Mouse (Mus musculus): ENCODE results near the gene Uhrf1. TPM values are rescaled to one million over a fixed set of nuclear protein-coding genes. Genes with fewer than 3 reads are reported as not detected.

The Uhrf1 gene
- polyA plus RNA-seq, 1 experiment = 30.4 TPM

GRCm38 (mm10) chr17:56283316-56283715 is 19.8 kb upstream of the Uhrf1 start:
- H3K36me3 ChIP-seq (ENCODE audit: control insufficient read depth) = peaks cover 66% of the 10 kb centered on the region
- H3K4me3 ChIP-seq (replicated peaks) = no peak overlapping the region
- H3K4me1 ChIP-seq (ENCODE audit: control insufficient read depth) = peaks cover 62% of the 10 kb centered on the region
- TF ChIP-seq TAL1 (IDR thresholded peaks at IDR 0.05; ENCODE audit: low read length) (no peak), GATA1 (IDR thresholded peaks at IDR 0.05; ENCODE audit: low read length) (no peak)
- no peaks in the 10 kb centered on the region for H3K9me3 ChIP-seq (ENCODE audit: control insufficient read depth, low read length)
- H3K27me3 ChIP-seq (ENCODE audit: control insufficient read depth) = no peaks in the 10 kb centered on the region

DNA sequence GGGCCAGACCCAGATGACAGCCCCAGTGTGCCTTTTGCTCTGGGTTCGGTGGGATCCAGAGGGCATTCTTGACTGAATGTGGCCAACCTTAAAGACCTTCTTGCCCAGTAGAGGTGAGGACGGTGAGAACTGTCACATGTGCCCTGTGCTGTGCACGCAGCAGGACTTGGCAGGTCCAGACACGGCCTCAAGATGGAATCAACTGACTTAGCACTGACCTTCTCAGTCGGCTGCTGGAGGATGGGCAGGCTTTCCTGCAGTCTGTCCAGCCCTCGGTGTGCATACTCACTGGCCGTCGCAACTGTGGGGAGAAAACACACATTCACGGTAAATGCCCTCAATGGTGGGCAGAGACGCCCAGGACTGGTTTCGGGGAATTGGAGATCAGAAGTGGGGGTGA is 17.1 kb upstream of the Uhrf1 start:
- H3K9me3 ChIP-seq (ENCODE audit: control insufficient read depth, low read length) = no peaks in the 10 kb centered on the region
- H3K27me3 ChIP-seq (ENCODE audit: control insufficient read depth) = no peaks in the 10 kb centered on the region
- H3K36me3 ChIP-seq (ENCODE audit: control insufficient read depth) = peaks cover 49% of the 10 kb centered on the region
- peaks cover 71% of the 10 kb centered on the region for H3K4me1 ChIP-seq (ENCODE audit: control insufficient read depth)
- H3K4me3 ChIP-seq (replicated peaks) = no peak overlapping the region
- TF ChIP-seq GATA1 (IDR thresholded peaks at IDR 0.05; ENCODE audit: low read length) (no peak), TAL1 (IDR thresholded peaks at IDR 0.05; ENCODE audit: low read length) (no peak)

- no peak for TF ChIP-seq TAL1 (IDR thresholded peaks at IDR 0.05; ENCODE audit: low read length)
- TF ChIP-seq GATA1 (IDR thresholded peaks at IDR 0.05; ENCODE audit: low read length) = no peak
- H3K27me3 ChIP-seq (ENCODE audit: control insufficient read depth) = no peaks in the 10 kb centered on the region
- peak overlapping the region; percentile 50 for H3K4me3 ChIP-seq (replicated peaks)
- peaks cover 80% of the 10 kb centered on the region for H3K4me1 ChIP-seq (ENCODE audit: control insufficient read depth)
- H3K9me3 ChIP-seq (ENCODE audit: control insufficient read depth, low read length) = no peaks in the 10 kb centered on the region
- H3K36me3 ChIP-seq (ENCODE audit: control insufficient read depth) = peaks cover 40% of the 10 kb centered on the region
Observed at GRCm38 (mm10) chr17:56287830-56288229, 15.3 kb upstream of the Uhrf1 start.

DNA sequence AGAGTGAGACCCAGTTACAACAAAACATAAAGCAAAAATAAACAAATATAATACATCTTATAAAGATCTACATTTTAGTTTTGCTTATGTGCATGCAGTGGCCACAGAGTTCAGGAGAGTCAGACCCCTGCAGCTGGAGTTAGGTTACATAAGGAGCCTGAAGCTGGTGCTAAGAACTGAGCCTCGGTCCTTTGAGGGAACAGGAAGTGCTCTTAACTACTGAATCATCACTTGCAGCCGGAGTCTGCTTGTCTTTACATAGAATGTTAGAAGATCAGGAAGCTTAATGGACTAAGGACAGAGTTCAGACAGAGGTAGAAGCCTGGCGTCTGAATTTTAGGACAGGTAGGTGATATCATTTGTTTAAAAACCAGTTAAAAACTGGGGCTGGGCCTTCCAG is 14.3 kb upstream of the Uhrf1 start:
- Histone ChIP-seq H3K4me1 (ENCODE audit: control insufficient read depth) (peaks cover 74% of the 10 kb centered on the region), H3K9me3 (ENCODE audit: control insufficient read depth, low read length) (no peaks in the 10 kb centered on the region), H3K4me3 (replicated peaks) (peak overlapping the region; percentile 66), H3K27me3 (ENCODE audit: control insufficient read depth) (no peaks in the 10 kb centered on the region), H3K36me3 (ENCODE audit: control insufficient read depth) (peaks cover 32% of the 10 kb centered on the region)
- TF ChIP-seq TAL1 (IDR thresholded peaks at IDR 0.05; ENCODE audit: low read length) = no peak
- TF ChIP-seq GATA1 (IDR thresholded peaks at IDR 0.05; ENCODE audit: low read length) = no peak

- peaks cover 25% of the 10 kb centered on the region for H3K36me3 ChIP-seq (ENCODE audit: control insufficient read depth)
- H3K4me3 ChIP-seq (replicated peaks) = peak overlapping the region; percentile 66
- H3K9me3 ChIP-seq (ENCODE audit: control insufficient read depth, low read length) = no peaks in the 10 kb centered on the region
- H3K4me1 ChIP-seq (ENCODE audit: control insufficient read depth) = peaks cover 74% of the 10 kb centered on the region
- no peak for TF ChIP-seq GATA1 (IDR thresholded peaks at IDR 0.05; ENCODE audit: low read length)
- TF ChIP-seq TAL1 (IDR thresholded peaks at IDR 0.05; ENCODE audit: low read length) = no peak
- H3K27me3 ChIP-seq (ENCODE audit: control insufficient read depth) = no peaks in the 10 kb centered on the region
Observed at GRCm38 (mm10) chr17:56289371-56290331, 13.5 kb upstream of the Uhrf1 start.

DNA sequence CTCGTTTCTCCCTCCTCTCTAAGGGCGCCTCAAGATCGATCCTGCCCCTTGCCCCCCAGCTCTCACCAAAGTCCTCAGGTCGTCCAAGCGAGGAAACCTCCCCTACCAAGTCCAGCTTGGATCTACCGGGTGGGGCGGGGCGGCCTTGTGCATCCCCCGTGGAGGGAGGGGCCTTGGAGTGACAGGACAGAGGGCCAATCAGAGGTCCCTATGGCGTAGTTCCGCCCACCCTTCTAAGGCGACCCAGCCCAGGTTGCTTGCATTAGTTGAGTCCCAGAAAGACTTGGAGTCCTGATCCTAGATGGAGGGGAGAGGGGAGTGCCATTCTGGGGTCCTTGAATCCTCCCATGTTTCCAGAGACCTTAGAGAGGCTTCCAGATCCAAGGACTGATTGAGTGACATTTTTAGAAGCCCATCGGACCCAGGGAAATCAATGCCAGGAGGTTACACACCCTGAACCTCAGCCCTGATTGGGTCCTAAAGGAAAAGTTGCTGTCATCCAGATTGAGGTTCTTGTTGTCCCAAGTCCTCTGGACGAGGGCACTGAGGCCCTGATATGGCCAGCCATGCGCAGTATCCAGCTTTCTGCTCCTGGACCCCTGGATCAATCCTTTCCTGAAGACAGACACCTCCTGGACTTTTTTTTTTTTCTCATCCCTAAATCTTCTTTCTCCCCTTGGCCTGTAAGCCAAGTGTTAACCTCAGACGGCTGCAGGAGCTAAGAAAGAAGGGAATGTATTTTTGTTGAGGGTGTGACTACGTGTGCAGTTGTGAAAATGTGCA is 12.5 kb upstream of the Uhrf1 start:
- H3K4me1 ChIP-seq (ENCODE audit: control insufficient read depth) = peaks cover 72% of the 10 kb centered on the region
- H3K27me3 ChIP-seq (ENCODE audit: control insufficient read depth) = no peaks in the 10 kb centered on the region
- H3K4me3 ChIP-seq (replicated peaks) = peak overlapping the region; percentile 66
- H3K36me3 ChIP-seq (ENCODE audit: control insufficient read depth) = peaks cover 15% of the 10 kb centered on the region
- no peaks in the 10 kb centered on the region for H3K9me3 ChIP-seq (ENCODE audit: control insufficient read depth, low read length)
- TF ChIP-seq TAL1 (IDR thresholded peaks at IDR 0.05; ENCODE audit: low read length) = no peak
- TF ChIP-seq GATA1 (IDR thresholded peaks at IDR 0.05; ENCODE audit: low read length) = no peak

GRCm38 (mm10) chr17:56291171-56291511 is 12.0 kb upstream of the Uhrf1 start:
- Histone ChIP-seq H3K9me3 (ENCODE audit: control insufficient read depth, low read length) (no peaks in the 10 kb centered on the region), H3K36me3 (ENCODE audit: control insufficient read depth) (peaks cover 10% of the 10 kb centered on the region), H3K4me3 (replicated peaks) (peak overlapping the region; percentile 66), H3K27me3 (ENCODE audit: control insufficient read depth) (no peaks in the 10 kb centered on the region), H3K4me1 (ENCODE audit: control insufficient read depth) (peaks cover 66% of the 10 kb centered on the region)
- peak; percentile 42 for TF ChIP-seq GATA1 (IDR thresholded peaks at IDR 0.05; ENCODE audit: low read length)
- no peak for TF ChIP-seq TAL1 (IDR thresholded peaks at IDR 0.05; ENCODE audit: low read length)

DNA sequence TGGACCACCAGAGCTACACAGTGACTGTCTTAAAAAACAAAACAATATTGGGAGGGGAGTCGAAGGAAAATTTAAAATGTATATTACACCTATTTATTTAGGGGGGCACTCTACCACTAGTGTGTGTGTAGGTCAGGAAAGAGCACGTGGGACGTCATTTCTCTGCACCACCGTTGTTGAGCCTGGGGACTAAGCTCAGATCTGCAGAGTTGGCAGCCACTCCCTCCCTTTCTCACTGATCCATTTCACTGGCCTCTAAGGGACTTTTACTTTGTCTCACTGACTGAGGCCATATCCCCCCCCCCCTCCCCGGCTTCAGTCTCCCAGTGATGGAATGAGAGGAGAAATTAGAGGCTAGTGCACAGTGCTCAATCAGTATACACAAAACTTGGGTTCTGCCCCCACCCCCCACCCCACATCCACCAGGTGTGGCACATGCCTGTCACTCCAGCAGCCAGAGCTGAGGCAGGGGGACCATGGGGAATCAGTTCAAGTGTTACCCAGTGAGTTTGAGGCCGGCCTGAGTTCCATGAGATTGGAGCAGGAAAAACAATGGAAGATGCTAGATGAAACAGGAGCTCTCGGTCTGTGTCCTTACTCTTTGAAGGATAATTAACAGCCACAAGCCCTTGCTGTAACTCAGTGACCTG is 11.2 kb upstream of the Uhrf1 start:
- Histone ChIP-seq H3K4me1 (ENCODE audit: control insufficient read depth) (peaks cover 58% of the 10 kb centered on the region), H3K36me3 (ENCODE audit: control insufficient read depth) (peaks cover 2% of the 10 kb centered on the region; the same call in 1 of the 2 replicates), H3K27me3 (ENCODE audit: control insufficient read depth) (no peaks in the 10 kb centered on the region), H3K4me3 (replicated peaks) (peak overlapping the region; percentile 66), H3K9me3 (ENCODE audit: control insufficient read depth, low read length) (no peaks in the 10 kb centered on the region)
- TF ChIP-seq TAL1 (IDR thresholded peaks at IDR 0.05; ENCODE audit: low read length) (no peak), GATA1 (IDR thresholded peaks at IDR 0.05; ENCODE audit: low read length) (no peak)

Data from erythroblast, embryonic 14.5 days (primary cell).